Mouse (Mus musculus) heart, embryonic 14.5 days (tissue): Measurements from ENCODE around the gene Asb11. TPM values are rescaled to one million over a fixed set of nuclear protein-coding genes. Genes with fewer than 3 reads are reported as not detected.

Experiments used
- ATAC-seq: fragments of 200-750 bp; cut with Nextera tagmentation; 2 replicates; pipeline ENCODE4 v1.8.0; 2017; ENCODE audit warnings: low read depth, moderate TSS enrichment; ENCODE audit not compliant: insufficient number of reproducible peaks, insufficient read depth, low FRiP score
- H3K27ac ChIP-seq, 2 experiments: fragments of 200-500 bp in 1 of 2; fragments of 300-500 bp in 1 of 2; sonication (generic) in 1 of 2; replicated peaks in 1 of 2; 2 replicates each; pipeline ENCODE4 v1.5.1; 2012 to 2014; ENCODE audit warnings: low read depth in 2 of 2, low read length in 2 of 2, control low read depth in 1 of 2, mild to moderate bottlenecking in 1 of 2, mixed read lengths in 1 of 2; ENCODE audit not compliant: control insufficient read depth in 1 of 2, insufficient read depth in 1 of 2
- H3K27me3 ChIP-seq: fragments of 300-500 bp; sonication (generic); 2 replicates; pipeline ENCODE4 v1.6.1; 2014; ENCODE audit warnings: mild to moderate bottlenecking, low read length, control low read depth; ENCODE audit not compliant: control insufficient read depth, insufficient read depth
- H3K36me3 ChIP-seq: fragments of 300-500 bp; sonication (generic); 2 replicates; pipeline ENCODE4 v1.6.1; 2014; ENCODE audit warnings: mild to moderate bottlenecking, control low read depth, low read length, mixed read lengths; ENCODE audit not compliant: control insufficient read depth, insufficient read depth
- H3K4me1 ChIP-seq, 2 experiments: fragments of 200-500 bp in 1 of 2; fragments of 300-500 bp in 1 of 2; sonication (generic) in 1 of 2; 2 replicates each; pipeline ENCODE4 v1.6.1; 2012 to 2014; ENCODE audit warnings: low read length in 2 of 2, control low read depth in 1 of 2, mixed read lengths in 1 of 2; ENCODE audit not compliant: control insufficient read depth in 2 of 2, insufficient read depth in 2 of 2
- H3K4me2 ChIP-seq: fragments of 300-500 bp; sonication (generic); 2 replicates; pipeline ENCODE4 v1.6.1; 2014; ENCODE audit warnings: mild to moderate bottlenecking, low read length
- H3K4me3 ChIP-seq, 2 experiments: fragments of 200-500 bp in 1 of 2; fragments of 300-500 bp in 1 of 2; sonication (generic) in 1 of 2; 2 replicates each; pipeline ENCODE4 v1.5.1; 2012 to 2014; ENCODE audit warnings: low read length in 2 of 2, mild to moderate bottlenecking in 2 of 2, control low read depth in 1 of 2, low read depth in 1 of 2, moderate library complexity in 1 of 2; ENCODE audit not compliant: control insufficient read depth in 1 of 2, insufficient read depth in 1 of 2
- H3K9ac ChIP-seq: fragments of 300-500 bp; sonication (generic); 2 replicates; pipeline ENCODE4 v1.6.1; 2014; ENCODE audit warnings: mild to moderate bottlenecking, low read length
- H3K9me3 ChIP-seq: fragments of 300-500 bp; sonication (generic); 2 replicates; pipeline ENCODE4 v1.6.1; 2016; ENCODE audit warnings: low read length, control low read depth; ENCODE audit not compliant: control insufficient read depth
- WGBS: fragments of 180-500 bp; shearing (Covaris S2); extraction: QIAGEN DNeasy Blood & Tissue Kit; methylation state at CpG from one replicate; pipeline ENCODE4 v1.1.7; 2014; 5-methylcytosine and 5-hydroxymethylcytosine counted together
- polyA plus RNA-seq: library from polyadenylated mRNA; unstranded; fragments of >200 nt; fragmentation: Nextera tagmentation; extraction: Ambion mirVana; gene quantifications from 2 replicates; pipeline ENCODE4 v1.2.1, GENCODE M21; 2014

Gene Asb11
- polyA plus RNA-seq, 1 experiment from 2014 or later, result 45.4 TPM

DNA sequence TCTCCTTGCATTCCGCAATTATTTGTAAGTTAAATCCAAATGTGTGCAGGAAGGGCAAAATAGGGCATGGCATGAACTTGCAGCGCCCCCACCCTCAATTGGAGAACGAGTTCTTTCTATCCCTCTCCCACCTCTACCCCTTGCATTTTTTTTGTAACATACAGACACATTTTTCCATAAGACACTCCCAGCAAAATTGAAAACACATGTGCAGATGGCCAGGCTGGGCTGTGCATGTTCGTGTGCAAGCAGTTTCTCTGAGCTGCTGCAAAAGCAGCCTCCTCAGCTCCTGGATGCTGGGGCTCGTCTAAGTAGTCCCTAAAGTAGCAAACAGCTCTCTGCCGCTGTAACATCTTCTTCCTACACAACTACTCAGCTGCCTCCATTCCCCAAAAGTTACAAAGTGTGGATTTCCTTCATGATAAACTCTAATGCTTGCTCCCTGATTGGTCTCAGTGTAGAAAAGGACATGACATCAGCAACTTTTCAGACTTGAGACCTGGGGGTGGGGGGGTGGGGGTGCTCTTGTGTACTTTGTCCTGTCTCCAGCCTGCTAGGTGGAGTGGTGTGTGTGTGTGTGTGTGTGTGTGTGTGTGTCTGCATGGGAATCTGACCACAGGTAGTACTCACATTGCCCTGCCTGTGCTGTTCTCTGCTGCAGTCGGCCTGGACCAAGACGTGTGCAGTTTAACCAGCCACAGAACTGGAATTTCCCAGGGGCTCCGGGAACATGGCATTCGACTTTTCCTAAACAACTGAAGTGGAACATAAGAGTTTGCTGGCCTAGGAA, 69.1 kb downstream of the Asb11 start, which contains the start of gene Asb9:
TSS of gene Asb9 (plus strand) at position 619 of the 790 bp plus-strand sequence.
- Histone ChIP-seq H3K9me3 (no peaks in the 10 kb centered on the region), H3K27me3 (no peaks in the 10 kb centered on the region), H3K4me2 (no peak within 1 kb of the TSS), H3K27ac (no peak within 1 kb of the TSS), H3K36me3 (no peaks in the 10 kb centered on the region), H3K9ac (no peak within 1 kb of the TSS), H3K4me1 (no peaks in the 10 kb centered on the region), H3K4me3 (no peak within 1 kb of the TSS)
- ATAC-seq, result no peak
- WGBS, result 66% methylated on average over 10 of the region's 10 CpGs

DNA sequence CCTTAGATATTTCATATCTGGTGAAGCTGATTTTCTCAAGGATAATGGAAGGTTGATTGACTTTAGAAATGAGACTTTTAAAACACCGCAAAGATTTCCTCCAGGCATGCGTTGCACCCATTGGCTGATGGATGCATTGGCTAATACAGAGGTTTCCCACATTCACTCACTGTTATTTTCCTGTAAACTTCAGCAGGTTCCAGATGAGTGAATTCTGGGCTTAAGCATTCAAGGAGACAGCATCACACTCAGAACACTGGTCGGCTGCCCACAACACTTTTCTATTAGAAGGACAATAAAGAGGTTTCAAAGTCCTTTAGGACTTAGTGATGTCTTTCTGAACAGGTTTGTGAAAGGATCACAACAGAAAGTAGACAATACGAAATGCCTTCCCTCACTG, 70.3 kb downstream of the Asb11 start:
- no peak overlapping the region for H3K4me3 ChIP-seq
- ATAC-seq, result no peak
- H3K9ac ChIP-seq, result no peak overlapping the region
- H3K27me3 ChIP-seq, result no peaks in the 10 kb centered on the region
- no peaks in the 10 kb centered on the region for H3K36me3 ChIP-seq
- WGBS, result 70% methylated on average over 4 of the region's 4 CpGs
- H3K9me3 ChIP-seq, result no peaks in the 10 kb centered on the region
- no peak overlapping the region for H3K4me2 ChIP-seq
- H3K4me1 ChIP-seq, result no peaks in the 10 kb centered on the region
- H3K27ac ChIP-seq, result no peak overlapping the region

DNA sequence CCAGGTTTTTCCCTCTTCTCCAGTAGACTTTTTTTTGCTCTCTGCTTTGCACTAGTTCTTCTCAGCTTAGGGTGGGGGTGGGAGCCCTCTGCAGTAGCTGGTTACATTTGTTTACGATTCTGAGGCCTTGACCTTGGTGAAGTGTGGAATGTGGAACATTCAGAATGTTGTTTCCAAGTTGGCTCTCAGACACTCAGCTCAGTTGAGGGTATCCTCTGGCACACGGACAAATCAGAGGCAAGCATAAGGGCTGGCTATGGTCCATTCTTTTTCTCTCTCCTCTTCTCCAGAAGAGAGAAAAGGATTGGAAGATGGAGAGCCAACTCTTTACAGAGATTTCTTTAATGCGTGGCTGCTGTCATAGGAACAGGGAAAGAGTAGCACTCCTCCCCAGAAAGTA, 71.9 kb downstream of the Asb11 start:
- ATAC-seq, result no peak
- no peaks in the 10 kb centered on the region for H3K36me3 ChIP-seq
- 39% methylated on average over 3 of the region's 3 CpGs for WGBS

More for the DNA sequence above, 71.9 kb downstream of the Asb11 start:
- H3K27me3 ChIP-seq, result no peaks in the 10 kb centered on the region
- no peak overlapping the region for H3K9ac ChIP-seq
- H3K9me3 ChIP-seq, result no peaks in the 10 kb centered on the region
- no peak overlapping the region for H3K4me2 ChIP-seq
- H3K4me3 ChIP-seq, result no peak overlapping the region
- no peak overlapping the region for H3K27ac ChIP-seq
- H3K4me1 ChIP-seq, result no peaks in the 10 kb centered on the region

Other genes starting within 250 kb of the Asb11 start
- gene Bmx, start 178.8 kb upstream of the Asb11 start, polyA plus RNA-seq, result 7.2 and 9.1 TPM in 2 replicates
- gene Pir, start 167.6 kb upstream of the Asb11 start, polyA plus RNA-seq, result 6.5 and 8.0 TPM in 2 replicates
- gene Vegfd, start 63.6 kb upstream of the Asb11 start, polyA plus RNA-seq, result 4.1 and 4.5 TPM in 2 replicates
- 7.9 and 8.1 TPM in 2 replicates for gene Piga, start 17.2 kb upstream of the Asb11 start, polyA plus RNA-seq
- not detected in 2 replicates for gene Asb9, start 69.3 kb downstream of the Asb11 start, polyA plus RNA-seq